Mouse (Mus musculus): ENCODE results near the gene Col23a1.

Col23a1 gene

DNA sequence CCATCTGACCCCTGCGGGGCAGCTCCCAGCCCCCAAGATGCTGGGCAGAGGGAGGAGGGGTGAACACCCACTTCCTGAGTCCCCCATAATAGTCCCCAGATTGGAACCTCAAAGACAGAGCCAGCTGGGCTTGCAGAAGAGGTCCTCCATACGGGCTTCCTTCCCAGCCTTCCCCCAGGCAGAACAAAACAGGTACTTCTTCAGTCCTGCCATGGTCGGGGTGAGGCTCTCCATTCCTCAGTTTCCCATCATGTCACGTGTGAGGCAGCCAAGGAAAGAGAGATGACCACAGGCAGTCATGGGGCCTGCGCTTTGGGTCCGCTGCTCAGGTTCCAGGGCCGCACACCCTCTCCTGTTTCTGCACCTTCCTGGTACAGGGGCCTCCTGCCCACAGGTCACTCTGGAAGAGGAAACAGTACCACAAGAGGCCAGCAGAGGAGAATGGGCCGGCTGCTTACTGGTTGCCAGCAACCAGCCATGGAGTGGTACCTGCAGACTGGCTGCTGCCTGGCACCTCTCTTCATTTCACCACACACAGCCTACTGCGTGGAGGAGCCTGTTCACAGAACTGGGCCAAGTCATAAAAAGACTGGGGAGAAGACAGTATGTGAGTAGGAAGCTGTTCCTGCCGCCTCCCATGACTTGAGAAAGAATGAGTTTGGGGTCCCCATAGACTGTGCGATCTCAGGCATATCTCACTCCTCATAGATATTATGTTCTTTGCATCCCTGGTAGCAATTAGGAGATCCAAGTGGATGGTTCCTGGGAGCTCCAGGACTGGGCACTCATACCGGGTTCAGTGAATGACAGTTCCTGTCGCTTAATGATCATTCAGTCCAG is 249.4 kb downstream of the Col23a1 start:
- in situ Hi-C loops (cut with MboI, MseI), result loop anchor here (5.0 kb wide), 1 partner anchor 247 kb away; no protein-coding TSS in a partner anchor

DNA sequence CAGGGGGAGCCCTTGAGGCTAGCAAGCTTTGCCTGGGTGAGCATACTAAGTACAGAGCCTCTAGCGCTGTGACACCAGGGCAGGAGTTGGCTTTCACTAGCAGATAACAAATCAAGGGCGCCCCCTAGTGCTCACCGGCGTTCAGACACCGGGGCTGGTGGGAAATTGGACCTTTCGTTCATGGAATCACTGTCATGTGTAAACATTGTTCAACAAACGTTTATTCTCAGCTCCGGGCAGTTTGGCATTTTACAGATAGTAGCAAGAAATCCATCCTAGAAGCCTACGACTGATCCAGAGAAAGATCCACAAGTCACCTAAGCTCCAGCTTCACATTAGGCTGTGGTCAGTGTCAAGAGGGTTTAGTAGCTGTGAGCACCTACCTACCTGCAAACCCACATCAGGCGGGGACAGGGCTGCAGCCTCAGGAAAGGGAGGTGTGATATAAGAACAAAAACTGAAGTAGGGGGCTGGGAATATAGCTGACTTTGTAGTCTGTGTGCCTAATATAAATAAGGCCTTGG is 250.1 kb downstream of the Col23a1 start:
- in situ Hi-C loops (cut with MboI, MseI), result loop anchor here (5.0 kb wide), 1 partner anchor 248 kb away; no protein-coding TSS in a partner anchor

DNA sequence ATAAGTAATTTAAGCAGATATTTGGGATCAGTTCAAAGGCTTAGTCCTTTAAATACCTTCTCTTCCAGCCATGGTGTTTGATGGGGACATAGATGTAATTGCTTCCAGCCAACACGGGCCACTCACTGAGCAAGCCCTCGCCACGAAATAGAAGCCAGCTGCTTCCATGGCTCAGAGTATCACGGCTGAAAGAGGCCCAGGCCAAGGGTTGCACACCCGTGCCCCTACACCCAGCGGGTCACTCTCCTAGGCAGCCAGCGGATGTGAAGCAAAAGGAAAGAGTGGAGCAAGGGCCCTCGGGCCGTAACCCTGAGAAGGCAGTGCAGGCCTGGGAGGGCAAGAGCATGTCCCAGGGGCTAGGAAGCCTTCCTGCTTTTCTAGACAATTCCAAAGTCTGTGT is 252.7 kb downstream of the Col23a1 start:
- in situ Hi-C loops (cut with MboI, MseI), result no loop called here

DNA sequence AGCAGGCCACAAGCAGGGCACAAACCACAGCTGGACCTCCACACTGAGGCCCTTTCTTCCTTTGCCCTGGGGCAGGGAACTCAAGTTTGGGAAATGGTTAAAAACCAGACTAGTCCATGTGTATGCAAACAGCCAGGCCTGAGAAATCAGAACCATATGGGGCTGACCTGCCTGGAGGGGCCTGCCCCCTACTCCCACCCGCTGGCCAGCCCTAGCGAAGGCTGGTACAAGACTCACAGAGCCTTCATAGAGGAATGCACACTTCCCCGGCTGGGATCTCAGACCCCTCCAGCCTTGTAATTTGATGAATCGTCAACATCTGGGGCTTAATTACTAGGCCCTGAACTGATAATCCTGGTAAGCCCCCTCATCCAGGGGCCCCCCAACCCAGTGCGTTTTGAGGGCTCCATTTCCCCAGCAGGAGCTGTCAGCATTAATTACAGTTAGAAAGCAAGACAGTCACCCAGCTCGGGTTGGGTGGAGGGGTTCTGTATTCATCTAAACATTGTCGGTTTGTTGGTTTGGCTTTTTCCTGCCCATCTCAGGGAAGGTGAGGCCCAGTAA is 253.8 kb downstream of the Col23a1 start:
- in situ Hi-C loops (cut with MboI, MseI), result no loop called here

DNA sequence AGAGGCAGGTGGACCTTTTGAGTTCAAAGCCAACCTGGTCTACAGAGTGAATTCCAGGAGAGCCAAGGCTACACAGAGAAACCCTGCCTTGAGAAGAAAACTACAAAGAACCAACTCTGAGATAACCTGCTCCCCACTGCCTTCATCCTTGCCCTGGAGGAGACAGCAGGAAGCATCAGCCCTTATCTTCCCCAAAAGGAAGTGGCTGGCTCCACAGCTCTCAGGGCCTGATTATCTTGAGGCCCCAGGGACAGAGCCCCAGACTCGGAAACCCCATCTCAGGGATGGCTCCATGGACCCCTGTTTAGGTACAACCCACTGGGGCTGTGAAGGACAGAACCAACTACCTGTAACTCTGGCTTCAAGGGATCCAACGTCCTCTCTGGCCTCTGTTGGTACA is 254.7 kb downstream of the Col23a1 start:
- in situ Hi-C loops (cut with MboI, MseI), result no loop called here

DNA sequence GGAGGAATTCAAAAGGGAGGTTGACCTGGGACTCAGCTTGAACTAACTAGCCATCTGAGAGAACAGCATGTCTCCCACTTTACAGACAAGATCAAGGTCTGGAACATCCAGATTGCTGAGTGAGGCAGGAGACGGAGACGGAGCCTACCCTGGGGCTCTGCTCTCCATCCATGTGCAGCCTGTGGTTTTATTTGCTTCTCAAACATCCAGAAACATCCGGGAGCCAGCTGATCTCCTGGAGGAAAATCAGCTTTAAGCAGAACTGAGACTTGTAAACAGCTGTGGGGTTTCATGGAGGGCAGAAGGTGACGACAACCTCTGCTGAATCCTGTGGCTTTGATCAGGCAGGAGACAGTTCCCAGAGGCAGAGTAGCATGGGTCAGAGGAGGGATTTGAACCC is 256.1 kb downstream of the Col23a1 start:
- in situ Hi-C loops (cut with MboI, MseI), result no loop called here

DNA sequence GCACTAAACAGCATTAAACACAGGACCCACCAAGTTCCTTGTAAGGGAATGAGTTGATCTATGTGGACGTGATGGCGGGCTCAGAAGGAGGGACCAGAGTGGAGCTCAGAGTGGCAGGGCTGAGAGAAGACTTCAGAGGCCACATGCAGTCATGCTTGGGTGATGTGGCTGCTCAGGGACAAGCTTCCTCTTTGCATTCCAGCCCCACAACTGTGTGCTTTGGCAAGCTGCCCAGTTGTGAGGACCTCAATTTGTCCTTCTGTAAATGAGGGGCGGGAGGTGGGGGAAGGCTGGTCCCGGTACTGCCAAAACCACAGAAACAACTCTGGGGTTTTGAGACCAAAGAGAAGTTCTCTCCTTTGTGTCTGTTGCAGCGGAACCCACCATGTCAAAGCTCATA is 261.5 kb downstream of the Col23a1 start:
- in situ Hi-C loops (cut with MboI, MseI), result loop anchor here (25.0 kb wide), 1 partner anchor 1739 kb away; no protein-coding TSS in a partner anchor

DNA sequence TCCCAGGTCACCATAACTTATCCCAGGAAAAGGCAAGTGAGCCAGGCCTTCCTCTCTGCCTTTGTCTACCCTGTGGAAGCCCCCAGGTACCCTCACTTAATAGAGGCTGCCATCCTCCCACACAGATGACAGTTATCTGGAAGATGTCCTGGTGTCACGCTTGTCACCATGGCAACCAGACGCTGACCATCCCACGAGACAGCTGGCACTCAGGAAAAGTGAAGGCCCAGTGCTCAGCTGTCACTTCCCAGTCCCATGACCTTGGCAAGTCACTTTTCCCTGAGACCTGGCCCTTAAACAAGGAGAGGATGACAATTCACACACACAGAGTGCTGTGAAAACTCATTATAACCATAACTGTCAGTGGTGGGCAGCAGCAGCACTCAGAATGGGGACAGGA is 262.4 kb downstream of the Col23a1 start:
- in situ Hi-C loops (cut with MboI, MseI), result loop anchor here (25.0 kb wide), 1 partner anchor 1740 kb away; no protein-coding TSS in a partner anchor

DNA sequence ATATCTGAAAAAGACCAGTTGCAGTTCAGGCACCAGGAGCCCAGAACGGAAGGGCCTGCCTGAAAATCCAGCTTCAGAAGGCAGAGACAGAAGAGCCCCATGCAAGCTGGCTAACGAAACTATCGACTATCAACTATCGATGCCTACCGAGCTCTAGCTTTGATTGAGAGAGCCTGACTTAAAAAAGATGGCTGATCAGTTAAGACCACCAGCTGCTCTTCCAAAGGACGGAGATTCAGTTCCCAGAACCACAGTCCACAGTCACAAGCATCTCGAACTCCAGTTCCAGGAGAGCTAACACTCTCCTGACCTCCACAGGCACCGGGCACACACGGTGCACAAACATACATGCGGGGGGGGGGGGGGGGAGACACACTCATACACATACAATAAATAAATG is 264.9 kb downstream of the Col23a1 start:
- in situ Hi-C loops (cut with MboI, MseI), result loop anchor here (25.0 kb wide), 1 partner anchor 1742 kb away; no protein-coding TSS in a partner anchor

DNA sequence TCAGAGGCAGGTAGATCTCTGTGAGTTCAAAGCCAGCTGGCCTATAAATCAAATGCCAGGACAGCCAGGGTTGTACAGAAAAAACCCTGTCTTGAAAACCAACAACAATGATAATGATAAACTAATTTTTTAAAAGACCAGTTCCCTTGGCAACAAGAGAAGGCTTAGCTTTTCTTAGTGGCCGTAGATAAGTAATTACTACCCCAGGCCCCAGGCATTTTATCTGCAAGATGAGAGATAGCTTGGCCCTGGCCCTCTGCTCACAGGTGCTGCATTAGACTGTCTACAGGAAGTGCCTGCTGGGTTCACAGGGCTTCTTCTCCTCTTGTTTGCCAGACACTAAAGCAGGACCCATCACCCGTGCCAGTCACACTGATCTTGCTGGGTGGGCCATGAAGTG is 265.3 kb downstream of the Col23a1 start:
- in situ Hi-C loops (cut with MboI, MseI), result loop anchor here (25.0 kb wide), 1 partner anchor 1743 kb away; no protein-coding TSS in a partner anchor

DNA sequence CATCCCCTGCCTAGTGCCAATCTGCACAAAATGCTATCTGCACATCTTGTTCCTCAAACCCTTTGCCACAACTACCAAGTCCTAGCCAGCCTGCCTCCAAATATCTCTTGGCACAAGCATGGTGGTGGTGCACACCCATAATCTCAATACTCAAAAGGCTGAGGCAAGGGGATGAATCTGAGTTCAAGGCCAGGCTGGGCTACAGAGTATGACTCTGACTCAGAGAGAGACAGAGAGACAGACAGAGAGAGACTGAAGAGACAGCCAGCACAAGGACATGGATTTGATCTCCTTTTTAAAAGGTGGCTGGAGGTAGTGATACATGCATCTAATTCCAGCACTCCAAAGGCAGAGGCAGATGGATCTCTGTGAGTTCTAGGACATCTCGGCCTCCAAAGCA is 273.6 kb downstream of the Col23a1 start:
- in situ Hi-C loops (cut with MboI, MseI), result loop anchor here (5.0 to 25.0 kb wide), 2 partner anchors 91 to 1751 kb away; no protein-coding TSS in a partner anchor

DNA sequence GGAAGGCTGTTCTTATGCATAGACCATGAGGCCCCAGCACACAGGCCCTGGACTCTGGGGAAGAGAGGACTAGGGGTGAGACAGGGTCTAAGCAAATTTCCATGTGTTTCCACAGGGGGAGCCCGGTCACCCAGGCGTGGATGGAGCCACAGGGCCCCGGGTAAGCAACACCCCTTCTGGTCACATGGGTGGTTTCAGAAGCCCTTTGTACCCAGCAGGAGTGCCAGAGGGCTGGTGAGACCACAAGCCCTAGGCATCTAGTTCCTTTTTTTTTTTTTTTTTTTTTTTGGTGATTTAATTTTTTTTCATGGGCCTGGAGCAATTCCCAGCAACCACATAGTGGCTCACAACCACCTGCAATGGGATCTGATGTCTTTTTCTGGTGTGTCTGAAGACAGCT is 275.3 kb downstream of the Col23a1 start:
- in situ Hi-C loops (cut with MboI, MseI), result loop anchor here (25.0 kb wide), 1 partner anchor 1753 kb away; no protein-coding TSS in a partner anchor

DNA sequence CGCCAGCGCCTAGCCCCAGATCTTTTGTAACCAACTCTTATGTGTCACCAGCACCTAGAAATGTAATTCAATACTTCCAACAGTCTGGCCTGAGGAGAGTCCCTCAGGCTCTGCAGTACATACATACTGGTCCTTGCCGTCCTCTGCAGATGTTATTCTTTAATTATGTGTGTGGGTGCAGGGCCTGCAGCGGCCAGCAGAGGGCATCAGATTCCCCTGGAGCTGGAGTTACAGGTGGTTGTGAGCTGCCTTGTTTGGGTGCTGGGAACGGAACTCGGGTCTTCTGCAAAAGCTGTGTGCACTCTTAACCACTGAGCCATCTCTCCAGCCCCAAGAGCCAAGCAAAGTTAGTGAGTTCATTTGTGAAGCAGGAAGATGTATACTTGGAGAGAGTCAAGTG is 276.2 kb downstream of the Col23a1 start:
- in situ Hi-C loops (cut with MboI, MseI), result loop anchor here (25.0 kb wide), 1 partner anchor 1754 kb away; no protein-coding TSS in a partner anchor

DNA sequence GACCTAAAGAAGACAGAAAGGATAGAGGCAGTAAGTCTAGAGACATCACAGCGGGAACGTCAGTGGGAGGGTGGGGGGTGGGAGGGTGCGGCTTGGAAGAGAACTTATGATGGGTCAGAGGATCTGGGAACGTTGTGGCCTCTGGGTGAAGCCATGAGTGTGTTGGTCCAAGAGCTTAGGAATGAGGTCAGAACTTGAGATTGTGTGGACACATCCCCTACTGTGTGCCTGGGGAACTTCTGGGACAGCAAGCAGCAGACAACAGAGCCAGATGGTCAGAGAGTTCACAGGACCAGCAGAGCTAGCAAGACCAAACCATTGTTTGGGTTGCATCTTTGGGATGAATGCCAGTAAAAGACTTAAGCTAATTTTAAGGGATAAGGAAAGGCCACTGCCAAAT is 279.1 kb downstream of the Col23a1 start:
- in situ Hi-C loops (cut with MboI, MseI), result loop anchor here (25.0 kb wide), 1 partner anchor 1756 kb away; no protein-coding TSS in a partner anchor

DNA sequence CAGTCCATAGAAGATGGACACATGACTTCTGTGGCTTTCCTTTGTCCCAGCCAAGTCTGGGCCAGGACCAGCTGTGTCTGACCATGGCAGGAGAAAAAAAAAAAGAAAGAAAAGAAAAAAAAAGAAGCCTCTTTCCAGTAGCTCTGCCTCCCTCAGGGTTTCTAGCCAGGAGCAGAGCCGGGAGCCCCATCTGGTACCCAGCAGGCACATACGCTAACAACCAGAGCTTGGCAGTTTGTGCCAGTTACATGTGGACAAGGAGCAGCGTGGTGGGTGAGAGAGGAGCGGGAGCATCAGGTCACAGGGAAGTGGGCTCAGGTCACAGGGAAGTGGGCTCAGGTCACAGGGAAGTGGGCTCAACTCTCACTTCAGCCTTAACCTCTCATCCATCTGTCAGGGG is 286.7 kb downstream of the Col23a1 start:
- in situ Hi-C loops (cut with MboI, MseI), result no loop called here

DNA sequence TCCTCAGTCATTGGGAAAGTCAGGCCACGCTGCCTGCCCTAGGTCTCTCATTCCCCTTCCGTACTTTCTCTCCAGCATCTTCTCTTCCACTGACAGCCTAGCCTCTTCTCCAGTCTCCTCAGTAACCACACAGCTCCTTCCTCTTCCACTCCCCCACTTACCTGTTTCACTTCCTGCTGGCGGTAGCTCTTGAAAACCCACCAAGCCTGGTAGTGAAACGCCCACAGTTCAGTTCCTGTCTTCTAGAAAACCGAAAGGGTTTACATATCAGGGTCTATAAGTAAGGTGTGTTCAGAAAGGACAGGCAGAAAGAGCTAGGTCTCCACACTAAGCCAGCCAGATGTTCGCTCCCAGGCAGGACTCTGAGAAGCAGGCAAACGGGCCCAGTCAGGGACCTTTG is 287.9 kb downstream of the Col23a1 start:
- in situ Hi-C loops (cut with MboI, MseI), result no loop called here

DNA sequence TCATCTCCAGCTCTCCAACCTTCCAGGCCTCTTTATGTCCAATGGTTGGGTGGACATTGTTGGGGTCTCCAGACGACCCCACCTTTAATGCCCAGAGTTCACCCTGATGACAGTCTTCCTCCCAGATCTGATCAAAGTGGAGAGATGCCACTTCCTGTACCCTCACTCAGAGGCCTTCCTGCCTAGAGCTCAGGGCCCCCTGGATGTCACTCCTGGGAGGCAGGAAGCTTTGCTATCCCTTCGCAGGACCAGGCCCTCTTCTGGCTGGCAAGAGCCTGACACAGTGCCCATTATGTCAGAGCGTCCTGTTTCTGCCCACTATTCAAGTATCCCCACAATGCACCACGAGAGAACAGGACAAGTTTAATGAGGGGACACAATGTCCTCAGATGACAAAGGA is 289.3 kb downstream of the Col23a1 start:
- in situ Hi-C loops (cut with MboI, MseI), result no loop called here

DNA sequence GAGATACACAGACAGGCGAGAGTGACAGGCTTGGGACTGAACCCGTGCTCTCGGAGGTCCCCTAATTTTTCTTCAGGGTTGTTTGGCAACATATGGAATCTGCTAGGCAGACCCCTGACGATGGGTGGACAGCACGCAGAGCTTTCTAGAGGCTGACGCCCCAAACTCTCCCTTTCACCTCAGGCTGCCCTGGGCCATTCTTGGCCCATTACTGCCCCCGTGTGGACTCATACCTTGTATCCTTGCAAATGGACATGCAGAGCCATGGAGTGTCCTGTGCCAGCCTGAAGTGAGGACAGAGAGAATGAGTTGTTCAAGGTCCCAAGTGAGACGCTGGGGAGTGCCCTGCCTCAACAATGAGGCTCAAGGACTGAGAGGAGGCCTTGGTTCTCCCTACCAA is 293.0 kb downstream of the Col23a1 start:
- in situ Hi-C loops (cut with MboI, MseI), result no loop called here

DNA sequence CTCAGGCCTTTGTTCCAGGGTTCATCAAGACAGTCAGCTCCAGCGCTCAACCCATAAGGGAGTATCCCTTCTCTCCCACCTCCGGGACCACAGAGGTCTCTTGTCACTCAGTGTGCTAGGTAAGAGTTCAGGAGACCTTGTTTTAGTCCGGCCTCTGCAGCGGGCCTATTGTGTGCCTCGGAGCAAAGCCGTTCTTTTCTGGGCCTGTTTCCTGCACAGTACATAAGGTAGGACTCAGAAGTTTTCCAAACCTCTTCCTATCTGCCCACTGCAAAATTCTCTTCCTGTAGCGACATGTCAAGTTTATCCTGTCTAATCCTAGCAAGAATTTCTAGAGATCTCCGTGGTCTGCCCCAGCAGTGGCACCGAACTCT is 294.3 kb downstream of the Col23a1 start:
- in situ Hi-C loops (cut with MboI, MseI), result no loop called here

DNA sequence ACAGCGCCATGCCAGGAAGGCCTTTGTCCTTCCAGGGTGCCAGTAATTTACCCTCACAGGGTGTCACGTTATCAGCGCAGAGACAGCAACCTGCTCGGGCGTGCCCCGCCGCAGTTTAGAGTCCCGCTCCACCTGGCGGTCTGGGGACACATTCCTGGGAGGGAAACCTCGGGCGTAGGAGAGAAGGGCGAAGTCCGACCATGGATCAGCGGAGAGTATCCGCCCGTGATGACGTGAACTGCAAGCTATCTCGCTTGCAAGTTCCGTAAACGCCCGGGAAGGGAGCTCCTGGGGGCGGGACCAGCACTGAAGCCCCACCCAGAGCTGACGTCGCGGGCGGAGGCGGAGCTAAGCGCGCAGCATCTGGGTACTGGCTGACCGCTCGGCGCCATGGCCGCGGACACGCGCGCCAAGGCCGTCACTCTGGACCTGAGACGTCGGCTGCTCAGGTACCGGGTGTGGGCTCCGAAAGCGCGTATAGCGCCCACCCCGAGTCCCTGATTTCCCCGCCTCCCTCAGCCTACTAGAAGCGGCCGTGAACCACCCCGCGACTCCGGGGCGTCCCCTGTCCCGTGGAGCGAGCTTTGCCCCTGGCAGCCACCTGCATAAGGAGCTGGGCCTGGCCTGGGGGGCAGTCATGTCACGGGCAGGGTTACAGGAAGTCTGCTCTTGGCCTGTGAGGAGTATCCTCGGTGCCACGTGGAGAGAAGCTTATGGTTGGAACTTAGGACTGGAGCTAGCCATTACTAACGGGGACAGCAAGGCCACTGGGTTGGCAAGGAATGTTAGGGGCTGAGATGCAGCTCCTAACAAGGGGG is 294.9 kb downstream of the Col23a1 start, which contains the start of gene Phykpl:
Phykpl (plus strand) TSS at position 327 of the 818 bp plus-strand sequence.
- in situ Hi-C loops (cut with MboI, MseI), result loop anchor here (5.0 kb wide), 1 partner anchor 1152 kb away; the partner anchor contains the start of gene Rufy1

DNA sequence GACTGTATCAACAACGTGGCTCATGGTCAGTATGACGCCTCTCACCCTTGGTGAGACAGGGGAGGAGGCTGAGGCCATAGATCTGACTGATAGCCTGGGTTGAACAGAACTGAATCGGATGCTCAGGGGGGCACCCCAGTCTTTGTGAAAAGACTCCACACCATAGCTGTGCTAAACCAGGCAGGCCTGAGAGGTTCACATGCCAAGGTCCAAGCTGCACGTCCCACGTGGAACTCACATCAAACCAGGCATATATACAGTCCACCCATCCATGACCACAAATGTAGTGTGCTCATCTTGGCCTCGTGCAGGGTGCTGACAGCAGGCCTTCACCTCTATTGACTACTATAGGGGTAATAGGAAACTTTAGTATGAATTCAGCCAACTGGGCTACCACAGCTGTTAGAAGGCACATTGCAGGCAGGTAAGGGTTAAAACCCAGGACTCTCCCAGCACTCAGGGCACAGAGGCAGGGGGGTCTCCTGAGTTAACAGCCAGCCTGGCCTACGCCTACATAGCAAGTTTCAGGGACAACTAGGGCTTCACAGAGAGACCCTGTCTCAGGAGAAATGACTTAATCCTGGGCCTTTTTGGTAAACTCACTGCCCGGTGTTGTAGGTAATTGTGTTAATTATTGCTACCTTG is 296.0 kb downstream of the Col23a1 start:
- in situ Hi-C loops (cut with MboI, MseI), result loop anchor here (5.0 kb wide), 1 partner anchor 1153 kb away; the partner anchor contains the start of gene Rufy1

Data from T-helper 1 cell (primary cell).